Mouse (Mus musculus) hindbrain, embryonic 15.5 days (tissue): ENCODE results near the gene Klf13. TPM values are rescaled to one million over a fixed set of nuclear protein-coding genes. Genes with fewer than 3 reads are reported as not detected.

Source experiments
- ATAC-seq: fragments of 200-750 bp; cut with Nextera tagmentation; 2 replicates; pipeline ENCODE4 v1.8.0; 2017; ENCODE audit warnings: low read depth, moderate number of reproducible peaks, moderate TSS enrichment; ENCODE audit not compliant: low FRiP score
- H3K27ac ChIP-seq: fragments of 300-500 bp; sonication (generic); replicated peaks from 2 replicates; pipeline ENCODE4 v1.5.1; 2015; ENCODE audit warnings: mild to moderate bottlenecking, inconsistent platforms
- H3K27me3 ChIP-seq: fragments of 300-500 bp; sonication (generic); 2 replicates; pipeline ENCODE4 v1.6.1; 2015; ENCODE audit warnings: control low read depth, inconsistent platforms
- H3K36me3 ChIP-seq: fragments of 300-500 bp; sonication (generic); 2 replicates; pipeline ENCODE4 v1.6.1; 2015; ENCODE audit warnings: control low read depth, inconsistent platforms
- H3K4me1 ChIP-seq: fragments of 300-500 bp; sonication (generic); replicated peaks from 2 replicates; pipeline ENCODE4 v1.6.1; 2015; ENCODE audit warnings: control low read depth, inconsistent platforms
- H3K4me2 ChIP-seq: fragments of 300-500 bp; sonication (generic); 2 replicates; pipeline ENCODE4 v1.6.1; 2015; ENCODE audit warnings: moderate library complexity, mild to moderate bottlenecking, inconsistent platforms
- H3K4me3 ChIP-seq: fragments of 300-500 bp; sonication (generic); 2 replicates; pipeline ENCODE4 v1.5.1; 2015; ENCODE audit warnings: mild to moderate bottlenecking, inconsistent platforms
- H3K9ac ChIP-seq: fragments of 300-500 bp; sonication (generic); 2 replicates; pipeline ENCODE4 v1.6.1; 2015; ENCODE audit warnings: inconsistent platforms
- H3K9me3 ChIP-seq: fragments of 300-500 bp; sonication (generic); 2 replicates; pipeline ENCODE4 v1.6.1; 2016; ENCODE audit warnings: control low read depth, inconsistent platforms
- WGBS: fragments of 180-500 bp; shearing (Covaris S2); methylation state at CpG from one replicate; pipeline ENCODE4 v1.1.7; 2015; 5-methylcytosine and 5-hydroxymethylcytosine counted together
- polyA plus RNA-seq: library from polyadenylated mRNA; unstranded; fragments of >200 nt; fragmentation: Nextera tagmentation; extraction: Ambion mirVana; gene quantifications from 2 replicates; pipeline ENCODE4 v1.2.1, GENCODE M21; 2015

Klf13 gene
- polyA plus RNA-seq, 1 experiment from 2014 or later, result 24.7 TPM

DNA sequence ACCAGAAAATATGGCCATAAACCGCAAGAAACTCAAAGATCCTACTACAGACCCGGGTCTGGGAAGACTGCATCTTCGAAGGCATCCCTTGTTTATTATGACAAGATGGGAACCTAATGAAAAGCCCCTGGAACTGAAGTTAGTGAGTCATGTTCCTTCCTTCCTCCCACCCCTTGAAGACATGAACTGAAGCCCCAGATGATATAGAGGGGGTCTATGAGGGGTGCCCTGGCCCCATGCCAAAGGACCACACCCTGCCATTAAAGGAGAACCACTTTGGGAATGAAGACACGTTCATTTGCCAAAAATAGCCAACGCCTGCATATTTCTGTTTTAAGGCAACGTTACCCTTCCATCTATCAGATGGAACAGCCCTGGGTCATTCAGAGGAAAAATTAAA is 50.0 kb downstream of the Klf13 start:
- Histone ChIP-seq H3K4me2 (no peak overlapping the region), H3K27ac (no peak overlapping the region), H3K36me3 (peaks cover 17% of the 10 kb centered on the region; the same call in 1 of the 2 replicates), H3K4me1 (peaks cover 7% of the 10 kb centered on the region), H3K9me3 (no peaks in the 10 kb centered on the region), H3K27me3 (no peaks in the 10 kb centered on the region), H3K9ac (no peak overlapping the region), H3K4me3 (no peak overlapping the region)
- no peak for ATAC-seq
- 79% methylated on average over 6 of the region's 6 CpGs for WGBS

DNA sequence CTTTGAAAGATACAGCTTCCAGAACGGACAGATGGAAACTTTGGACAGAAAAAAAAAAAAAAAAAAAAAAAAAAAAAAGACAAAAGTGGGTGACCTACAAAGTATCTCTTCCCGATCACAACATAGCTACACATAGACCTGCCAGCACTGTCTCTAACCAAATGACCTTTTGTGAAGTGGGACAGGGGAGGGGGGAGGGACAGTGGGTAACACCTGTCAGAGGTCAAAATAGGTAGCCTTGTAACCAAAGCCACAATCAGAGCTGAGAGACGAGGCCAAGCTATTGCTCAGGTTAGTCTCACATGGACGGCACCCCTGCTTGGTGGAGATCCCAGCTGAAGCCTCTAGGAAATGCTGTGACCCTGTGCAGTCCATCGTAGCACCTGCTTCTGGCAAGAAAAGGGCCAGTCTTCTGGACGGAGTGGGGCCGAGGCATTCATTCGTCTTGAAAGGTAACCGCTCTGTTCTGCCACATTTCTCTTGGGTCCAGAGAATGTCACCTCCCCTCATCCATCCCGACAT is 51.1 kb downstream of the Klf13 start:
- Histone ChIP-seq H3K9me3 (no peaks in the 10 kb centered on the region), H3K27me3 (no peaks in the 10 kb centered on the region), H3K27ac (no peak overlapping the region), H3K4me1 (no peaks in the 10 kb centered on the region; the same call in 1 of the 2 replicates), H3K4me2 (no peak overlapping the region), H3K36me3 (peaks cover 17% of the 10 kb centered on the region; the same call in 1 of the 2 replicates), H3K9ac (no peak overlapping the region), H3K4me3 (no peak overlapping the region)
- 87% methylated on average over 10 of the region's 10 CpGs for WGBS
- ATAC-seq, result no peak

- Histone ChIP-seq H3K4me2 (no peak overlapping the region), H3K27me3 (no peaks in the 10 kb centered on the region), H3K9ac (no peak overlapping the region), H3K4me1 (no peaks in the 10 kb centered on the region; the same call in 1 of the 2 replicates), H3K4me3 (no peak overlapping the region), H3K36me3 (peaks cover 17% of the 10 kb centered on the region; the same call in 1 of the 2 replicates), H3K9me3 (no peaks in the 10 kb centered on the region), H3K27ac (no peak overlapping the region)
- ATAC-seq, result no peak
- 65% methylated on average over 8 of the region's 8 CpGs for WGBS
These were observed 51.6 kb downstream of the Klf13 start for GRCm38 (mm10) chr7:63887034-63887551.

DNA sequence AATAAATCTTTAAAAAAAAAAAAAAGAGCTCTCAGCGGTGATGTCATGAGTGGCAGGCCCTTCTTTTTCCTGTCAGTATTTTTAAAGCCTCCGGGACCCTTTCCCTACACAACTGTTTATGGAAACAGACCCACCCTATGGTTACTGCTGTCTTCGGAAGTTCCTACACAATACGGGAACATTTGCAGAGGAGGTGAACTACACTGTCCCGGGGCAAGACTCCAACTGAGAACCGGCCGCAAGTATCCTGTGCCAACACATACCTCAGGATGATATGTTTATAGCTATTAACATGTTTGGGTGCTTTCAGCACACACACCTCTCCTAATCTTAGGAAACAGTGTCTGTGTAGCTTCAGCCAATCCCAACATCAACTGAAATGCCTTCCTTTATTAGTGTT is 53.7 kb downstream of the Klf13 start:
- no peak overlapping the region for H3K4me2 ChIP-seq
- H3K9ac ChIP-seq, result no peak overlapping the region
- peaks cover 8% of the 10 kb centered on the region; the same call in 1 of the 2 replicates for H3K36me3 ChIP-seq
- ATAC-seq, result no peak
- no peaks in the 10 kb centered on the region; the same call in 1 of the 2 replicates for H3K4me1 ChIP-seq
- H3K27ac ChIP-seq, result no peak overlapping the region
- H3K27me3 ChIP-seq, result no peaks in the 10 kb centered on the region
- H3K9me3 ChIP-seq, result no peaks in the 10 kb centered on the region
- no peak overlapping the region for H3K4me3 ChIP-seq
- 89% methylated on average over 7 of the region's 7 CpGs for WGBS

DNA sequence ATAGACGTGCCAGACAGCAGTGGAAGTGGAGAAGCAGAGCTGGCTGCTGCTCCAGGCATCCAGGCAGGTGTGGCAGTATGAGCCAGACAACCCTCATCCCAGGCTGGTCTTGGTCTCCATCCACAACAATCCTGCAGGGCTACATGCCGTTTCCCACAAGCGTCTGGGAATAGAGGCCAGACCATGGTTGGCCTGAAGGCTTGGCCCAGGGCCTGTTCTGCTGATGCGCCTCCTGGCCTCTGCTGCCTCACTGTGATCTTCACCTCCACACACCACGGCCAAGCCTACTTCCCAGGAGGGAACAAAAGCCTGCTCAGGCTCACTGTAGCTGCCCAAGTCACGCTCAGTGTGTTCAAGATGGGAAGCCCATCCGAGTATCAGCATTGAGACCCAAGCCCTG is 56.0 kb downstream of the Klf13 start:
- H3K4me1 ChIP-seq, result no peaks in the 10 kb centered on the region; the same call in 1 of the 2 replicates
- H3K27ac ChIP-seq, result no peak overlapping the region
- H3K27me3 ChIP-seq, result no peaks in the 10 kb centered on the region
- no peak for ATAC-seq
- WGBS, result 75% methylated on average over 7 of the region's 7 CpGs
- H3K9ac ChIP-seq, result no peak overlapping the region
- no peak overlapping the region for H3K4me3 ChIP-seq
- H3K4me2 ChIP-seq, result no peak overlapping the region
- no peaks in the 10 kb centered on the region for H3K9me3 ChIP-seq
- no peaks in the 10 kb centered on the region for H3K36me3 ChIP-seq

GRCm38 (mm10) chr7:63879583-63879982 is 59.1 kb downstream of the Klf13 start:
- Histone ChIP-seq H3K4me1 (no peaks in the 10 kb centered on the region), H3K27ac (no peak overlapping the region), H3K36me3 (no peaks in the 10 kb centered on the region), H3K4me2 (no peak overlapping the region), H3K9me3 (no peaks in the 10 kb centered on the region), H3K9ac (no peak overlapping the region), H3K4me3 (no peak overlapping the region), H3K27me3 (no peaks in the 10 kb centered on the region)
- WGBS, result 76% methylated on average over 6 of the region's 6 CpGs
- no peak for ATAC-seq

DNA sequence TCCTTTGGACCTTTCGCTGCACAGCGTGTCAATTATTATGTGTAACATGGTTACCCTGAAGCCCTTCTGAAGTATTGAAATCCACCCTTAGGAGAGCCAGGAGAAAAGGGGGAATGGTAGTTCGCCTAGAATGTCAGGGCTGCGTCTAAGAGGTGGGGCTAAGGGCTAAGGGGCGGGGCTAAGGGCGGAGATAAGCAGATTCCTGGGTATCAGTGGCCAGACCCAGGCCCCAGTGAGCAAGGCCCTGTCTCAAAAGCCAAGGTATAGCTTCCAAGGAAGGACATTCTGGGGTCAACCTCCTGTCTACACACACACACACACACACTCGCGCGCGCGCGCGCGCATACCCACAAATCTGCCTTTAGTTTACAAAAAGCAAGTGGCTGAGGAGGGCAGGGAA is 61.1 kb downstream of the Klf13 start:
- Histone ChIP-seq H3K9ac (no peak overlapping the region), H3K27ac (no peak overlapping the region), H3K36me3 (no peaks in the 10 kb centered on the region), H3K4me2 (no peak overlapping the region), H3K9me3 (no peaks in the 10 kb centered on the region), H3K27me3 (no peaks in the 10 kb centered on the region), H3K4me3 (no peak overlapping the region), H3K4me1 (no peaks in the 10 kb centered on the region)
- no peak for ATAC-seq
- whole genome bisulfite sequencing, result 30% methylated on average over 14 of the region's 14 CpGs

DNA sequence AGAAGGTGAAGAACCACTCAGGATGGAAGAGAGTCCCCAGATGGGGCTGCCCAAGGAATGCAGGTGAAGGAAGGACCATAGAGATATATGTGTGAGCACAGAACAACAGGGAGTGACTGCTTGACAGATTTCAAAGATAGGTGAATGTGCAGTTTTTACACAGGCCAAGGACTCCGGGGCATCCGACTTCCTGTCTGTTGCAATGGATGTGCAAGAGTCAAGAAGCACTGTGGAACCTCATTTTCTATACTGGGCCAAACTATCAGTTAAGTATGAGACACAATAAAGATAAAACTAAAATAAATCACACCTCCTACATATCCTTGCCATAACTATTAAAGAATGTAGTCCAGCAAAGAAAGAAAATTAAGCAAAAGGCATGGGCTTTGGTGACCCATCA is 62.1 kb downstream of the Klf13 start:
- H3K36me3 ChIP-seq, result no peaks in the 10 kb centered on the region
- H3K27ac ChIP-seq, result no peak overlapping the region
- no peak overlapping the region for H3K9ac ChIP-seq
- H3K4me2 ChIP-seq, result no peak overlapping the region
- no peak for ATAC-seq
- H3K4me3 ChIP-seq, result no peak overlapping the region
- no peaks in the 10 kb centered on the region for H3K4me1 ChIP-seq
- H3K9me3 ChIP-seq, result no peaks in the 10 kb centered on the region
- no peaks in the 10 kb centered on the region for H3K27me3 ChIP-seq
- 93% methylated on average over 2 of the region's 2 CpGs for WGBS

- Histone ChIP-seq H3K4me3 (no peak overlapping the region), H3K27me3 (no peaks in the 10 kb centered on the region), H3K9ac (no peak overlapping the region), H3K36me3 (no peaks in the 10 kb centered on the region), H3K9me3 (no peaks in the 10 kb centered on the region), H3K27ac (no peak overlapping the region), H3K4me1 (no peaks in the 10 kb centered on the region), H3K4me2 (no peak overlapping the region)
- no peak for ATAC-seq
These were observed 63.0 kb downstream of the Klf13 start for GRCm38 (mm10) chr7:63875686-63876085.

DNA sequence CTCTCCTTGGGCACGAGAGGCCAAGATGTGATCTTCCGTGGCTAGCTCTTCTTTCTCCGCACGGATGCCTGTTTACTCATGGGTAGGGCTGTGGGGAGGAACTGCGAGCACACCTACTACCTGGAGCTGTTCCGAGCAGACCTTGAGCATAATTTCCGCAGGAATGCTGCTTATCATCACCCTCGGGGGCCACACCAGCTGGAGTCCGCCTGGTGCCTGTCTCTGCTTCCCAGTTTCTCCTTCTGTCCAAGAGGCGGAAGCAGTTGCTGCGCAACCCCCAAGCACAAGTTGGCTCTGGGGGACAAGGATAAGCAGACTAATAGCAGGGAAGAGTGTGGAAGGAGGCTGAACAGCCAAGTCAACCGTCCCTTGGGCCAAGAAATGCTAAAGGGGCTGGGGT is 64.8 kb downstream of the Klf13 start:
- Histone ChIP-seq H3K27me3 (no peaks in the 10 kb centered on the region), H3K36me3 (no peaks in the 10 kb centered on the region), H3K9ac (no peak overlapping the region), H3K4me1 (no peaks in the 10 kb centered on the region), H3K9me3 (no peaks in the 10 kb centered on the region), H3K4me3 (no peak overlapping the region), H3K4me2 (no peak overlapping the region), H3K27ac (no peak overlapping the region)
- no peak for ATAC-seq
- WGBS, result 70% methylated on average over 12 of the region's 12 CpGs

GRCm38 (mm10) chr7:63871698-63872097 is 67.0 kb downstream of the Klf13 start:
- WGBS, result 88% methylated on average over 6 of the region's 6 CpGs
- H3K9me3 ChIP-seq, result no peaks in the 10 kb centered on the region

GRCm38 (mm10) chr7:63868356-63868918 is 70.3 kb downstream of the Klf13 start:
- ATAC-seq, result no peak
- no peaks in the 10 kb centered on the region for H3K9me3 ChIP-seq
- H3K4me3 ChIP-seq, result no peak overlapping the region
- H3K27ac ChIP-seq, result no peak overlapping the region
- no peaks in the 10 kb centered on the region for H3K4me1 ChIP-seq
- H3K9ac ChIP-seq, result no peak overlapping the region
- no peak overlapping the region for H3K4me2 ChIP-seq
- H3K27me3 ChIP-seq, result no peaks in the 10 kb centered on the region
- no peaks in the 10 kb centered on the region for H3K36me3 ChIP-seq
- 78% methylated on average over 6 of the region's 6 CpGs for WGBS

More at GRCm38 (mm10) chr7:63871698-63872097, 67.0 kb downstream of the Klf13 start:
- Histone ChIP-seq H3K4me2 (no peak overlapping the region), H3K27ac (no peak overlapping the region), H3K27me3 (no peaks in the 10 kb centered on the region), H3K4me3 (no peak overlapping the region), H3K36me3 (no peaks in the 10 kb centered on the region), H3K9ac (no peak overlapping the region), H3K4me1 (no peaks in the 10 kb centered on the region)
- no peak for ATAC-seq

- Histone ChIP-seq H3K36me3 (no peaks in the 10 kb centered on the region), H3K4me2 (no peak overlapping the region), H3K4me3 (no peak overlapping the region), H3K9me3 (no peaks in the 10 kb centered on the region), H3K27ac (no peak overlapping the region), H3K27me3 (no peaks in the 10 kb centered on the region), H3K9ac (no peak overlapping the region), H3K4me1 (no peaks in the 10 kb centered on the region)
- no peak for ATAC-seq
- WGBS, result 91% methylated on average over 4 of the region's 4 CpGs
These were observed 72.8 kb downstream of the Klf13 start for GRCm38 (mm10) chr7:63865911-63866310.
